Mouse (Mus musculus): Measurements from ENCODE around the gene Pcdh7.

The Pcdh7 gene

DNA sequence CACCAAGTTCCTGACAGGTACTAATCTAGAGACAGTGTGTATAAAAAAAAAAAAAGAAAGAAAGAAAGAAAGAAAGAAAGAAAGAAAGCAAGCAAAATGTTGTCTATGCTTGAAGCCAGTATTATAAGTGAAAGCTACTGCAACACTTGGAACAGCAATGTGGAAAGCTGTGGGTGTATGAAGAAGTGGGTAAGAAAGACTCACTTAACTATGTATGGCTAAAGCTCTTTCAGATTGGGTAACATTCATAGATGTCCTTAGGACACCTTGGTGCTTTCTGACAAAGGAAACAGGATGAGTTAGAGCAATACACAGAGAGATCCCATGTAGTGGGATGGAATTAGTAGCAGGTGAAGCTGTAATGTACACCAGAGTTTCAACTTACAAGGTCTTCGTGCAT is 32.6 kb downstream of the Pcdh7 start:
- no peak for DNase-seq (ENCODE audit: low spot score)

DNA sequence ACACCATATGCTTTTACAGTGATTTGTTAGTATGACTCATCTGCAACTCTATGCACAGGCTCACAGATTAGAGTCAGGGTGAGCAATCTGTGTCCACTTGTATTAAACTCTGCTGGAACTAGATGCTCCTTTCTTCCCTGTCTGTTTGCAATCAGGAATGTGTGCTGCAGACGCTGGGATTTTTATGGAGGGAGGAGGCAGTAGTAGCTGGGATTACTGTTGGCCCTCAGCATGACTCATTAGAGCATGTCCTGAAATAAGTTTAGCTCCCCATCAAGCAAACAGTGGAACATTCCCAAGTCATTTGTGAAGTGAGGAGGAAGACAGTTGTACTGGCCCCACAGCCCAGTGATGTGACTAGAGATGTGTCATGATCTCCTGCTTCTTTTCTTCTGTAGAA is 38.0 kb downstream of the Pcdh7 start:
- peak; percentile 23 for DNase-seq (ENCODE audit: low spot score)

GRCm38 (mm10) chr5:57756726-57757424 is 39.1 kb downstream of the Pcdh7 start:
- DNase-seq (ENCODE audit: low spot score), result no peak

DNA sequence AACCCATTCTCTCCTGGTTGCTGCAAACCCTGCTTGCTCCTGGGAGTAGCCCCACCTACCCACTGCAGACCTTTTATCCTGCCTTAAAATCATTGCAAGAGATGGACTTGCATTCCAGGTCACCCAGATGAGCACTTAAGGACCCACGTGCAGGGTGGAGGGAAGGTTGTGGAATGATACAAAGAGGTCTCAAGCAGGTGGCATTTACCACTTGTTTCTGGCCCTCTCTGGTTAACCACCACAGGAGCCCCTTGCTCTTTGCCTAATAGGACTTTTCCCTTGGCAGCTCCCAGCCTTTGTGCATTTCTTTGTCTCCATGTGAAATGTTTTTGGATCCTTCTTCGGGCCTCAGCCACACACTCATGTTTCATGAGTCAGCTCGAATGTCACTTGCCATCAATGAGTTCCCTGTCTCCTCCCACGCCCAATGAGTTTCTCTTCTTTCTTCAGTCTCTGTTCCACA is 39.7 kb downstream of the Pcdh7 start:
- no peak for DNase-seq (ENCODE audit: low spot score)

DNA sequence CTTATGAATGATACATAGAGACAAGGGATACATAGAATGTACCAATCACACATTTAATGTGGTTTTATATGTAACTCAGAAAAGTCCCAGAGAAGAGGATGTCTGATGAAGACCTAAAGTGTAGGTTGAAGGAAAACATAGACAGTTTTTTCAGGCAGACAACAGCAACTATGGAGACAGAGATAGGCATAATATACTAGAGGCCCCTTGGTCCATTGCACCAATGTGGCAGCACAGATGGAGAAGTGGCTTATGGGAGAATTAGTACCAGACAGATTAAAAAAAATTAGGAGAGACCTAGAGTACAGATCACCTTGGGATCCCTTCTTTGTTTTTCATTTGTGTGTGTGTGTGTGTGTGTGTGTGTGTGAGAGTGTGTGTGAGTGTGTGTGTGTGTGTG is 41.2 kb downstream of the Pcdh7 start:
- no peak for DNase-seq (ENCODE audit: low spot score)

DNA sequence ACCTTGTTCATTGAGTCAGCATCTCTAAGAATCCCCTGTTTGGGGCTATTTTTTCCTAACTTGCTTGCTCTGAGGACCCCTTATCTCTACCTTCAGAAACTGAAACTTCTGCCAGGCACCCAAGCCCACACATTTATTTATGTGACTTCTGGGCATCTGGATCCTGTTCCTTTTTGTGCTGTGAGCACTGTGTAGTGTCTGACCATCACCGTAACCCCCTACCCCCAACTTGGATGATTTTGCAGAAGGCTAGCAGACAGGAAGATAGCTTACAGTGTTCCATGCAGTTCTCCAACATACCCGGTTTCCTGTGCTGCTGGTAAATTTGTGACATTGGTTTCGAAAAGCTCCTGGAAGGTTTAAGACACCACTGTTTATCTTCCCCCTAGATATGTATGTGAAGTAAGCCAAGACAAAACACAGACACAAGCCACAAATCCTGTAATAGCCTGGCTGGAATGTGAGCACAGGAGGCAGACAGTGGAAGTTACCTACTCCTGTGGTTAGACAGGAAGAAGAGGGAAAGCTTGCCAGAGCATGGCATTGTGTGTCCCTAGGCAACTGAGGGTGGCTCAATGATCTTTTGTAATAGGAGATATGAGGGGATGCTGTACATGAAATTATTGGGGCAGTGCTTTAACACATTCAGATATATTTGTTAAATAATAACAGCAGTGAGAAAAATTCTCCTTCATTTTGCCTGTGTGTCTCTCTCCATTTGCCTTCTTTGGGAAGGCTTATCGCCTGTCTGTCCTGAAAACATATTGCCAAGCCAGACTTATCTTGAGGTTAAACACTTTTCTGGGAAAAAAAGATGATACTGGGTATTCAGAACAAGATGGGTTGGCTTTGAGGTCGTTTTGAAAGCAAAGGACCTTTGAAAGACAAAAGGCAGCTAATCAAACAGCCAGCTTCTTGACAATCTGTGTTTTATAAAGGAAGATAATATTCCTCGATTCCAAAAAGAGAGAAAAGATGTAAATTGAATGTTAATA is 42.6 kb downstream of the Pcdh7 start:
- DNase-seq (ENCODE audit: low spot score), result no peak

DNA sequence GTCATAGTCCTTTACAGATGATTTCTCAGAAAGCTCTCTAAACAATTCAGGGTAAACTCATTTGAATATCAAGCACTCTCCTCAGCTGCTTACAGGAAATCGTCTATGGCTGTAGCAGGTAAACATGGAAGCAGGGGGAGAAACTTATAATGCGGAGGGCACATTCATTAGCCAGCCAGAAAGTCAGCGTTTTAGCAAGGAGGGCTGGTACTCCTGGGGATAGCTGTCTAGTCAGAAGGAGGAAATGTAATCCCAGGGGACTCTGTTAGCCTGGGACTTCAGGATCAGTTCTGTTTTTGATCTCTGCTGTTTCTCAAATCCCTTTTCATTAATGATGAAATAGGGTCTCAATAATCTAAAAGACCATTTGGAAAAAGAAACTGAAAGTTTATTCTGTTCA is 47.6 kb downstream of the Pcdh7 start:
- no peak for DNase-seq (ENCODE audit: low spot score)

- DNase-seq (ENCODE audit: low spot score), result no peak
These were observed 49.6 kb downstream of the Pcdh7 start for GRCm38 (mm10) chr5:57767346-57767745.

- DNase-seq (ENCODE audit: low spot score), result no peak
These were observed 50.8 kb downstream of the Pcdh7 start for GRCm38 (mm10) chr5:57768469-57769022.

GRCm38 (mm10) chr5:57769644-57770043 is 51.9 kb downstream of the Pcdh7 start:
- DNase-seq (ENCODE audit: low spot score), result no peak

GRCm38 (mm10) chr5:57770364-57770763 is 52.6 kb downstream of the Pcdh7 start:
- no peak for DNase-seq (ENCODE audit: low spot score)

- no peak for DNase-seq (ENCODE audit: low spot score)
These were observed 53.4 kb downstream of the Pcdh7 start for GRCm38 (mm10) chr5:57771122-57771521.

GRCm38 (mm10) chr5:57772711-57773110 is 54.9 kb downstream of the Pcdh7 start:
- no peak for DNase-seq (ENCODE audit: low spot score)

GRCm38 (mm10) chr5:57774496-57774895 is 56.7 kb downstream of the Pcdh7 start:
- DNase-seq (ENCODE audit: low spot score), result no peak

- no peak for DNase-seq (ENCODE audit: low spot score)
These were observed 60.3 kb downstream of the Pcdh7 start for GRCm38 (mm10) chr5:57778093-57778492.

DNA sequence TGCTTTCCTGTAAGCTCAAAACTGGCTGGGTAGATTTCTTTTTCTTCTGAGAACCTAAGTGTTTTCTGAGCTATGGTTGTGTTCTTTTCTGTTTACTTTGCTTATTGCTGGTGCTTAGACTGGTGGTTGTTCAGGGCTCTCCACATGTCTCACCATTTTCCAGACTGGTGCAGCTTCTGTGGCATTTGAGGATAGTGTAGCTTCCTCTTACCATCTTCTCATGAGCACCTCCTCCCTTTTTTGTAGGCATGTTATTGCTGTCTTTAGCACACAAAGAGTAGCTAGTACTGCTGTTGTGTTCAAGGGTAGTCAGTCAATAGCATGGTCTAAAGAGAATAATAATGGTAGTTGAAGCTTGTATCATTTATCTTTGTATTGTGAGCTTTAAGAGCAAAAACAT is 62.2 kb downstream of the Pcdh7 start:
- DNase-seq (ENCODE audit: low spot score), result no peak

DNA sequence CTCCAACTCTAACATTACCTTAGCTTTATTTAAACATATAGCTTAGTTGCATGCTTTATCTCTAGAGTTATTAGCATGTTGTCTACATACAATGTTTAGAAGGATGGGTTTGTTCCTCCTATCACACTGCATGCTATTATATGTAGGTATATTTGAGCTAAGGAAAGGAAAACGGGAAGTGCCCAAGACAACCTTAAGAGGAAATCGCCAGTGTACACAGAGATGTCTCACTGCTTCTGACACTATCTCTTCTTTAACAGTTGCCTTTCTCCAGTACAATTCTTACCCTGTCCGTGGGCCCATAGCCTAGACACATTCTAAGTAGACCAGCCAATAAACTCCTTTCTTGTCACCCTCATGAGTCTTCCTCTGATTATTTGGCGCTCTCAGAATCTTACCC is 62.8 kb downstream of the Pcdh7 start:
- no peak for DNase-seq (ENCODE audit: low spot score)

DNA sequence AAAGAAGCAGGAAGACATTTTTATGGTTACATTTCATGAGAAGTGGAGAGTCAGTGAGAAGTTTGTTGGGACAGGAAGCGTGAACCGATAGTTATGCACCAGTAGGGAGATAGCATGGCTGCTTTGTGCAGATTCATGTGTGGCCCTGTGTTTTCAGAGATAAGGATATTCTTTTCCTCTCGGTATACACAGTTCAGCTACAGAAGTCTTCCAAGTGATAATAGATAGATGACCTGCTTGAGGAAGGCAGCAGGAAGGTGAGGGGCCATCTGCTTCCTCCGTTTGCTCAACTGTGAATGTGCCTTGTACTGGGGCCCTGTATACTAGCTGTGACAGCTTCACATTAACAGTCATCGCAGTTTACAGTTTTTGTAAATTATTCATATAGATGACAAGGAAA is 64.2 kb downstream of the Pcdh7 start:
- DNase-seq (ENCODE audit: low spot score), result no peak

GRCm38 (mm10) chr5:57782546-57782945 is 64.8 kb downstream of the Pcdh7 start:
- DNase-seq (ENCODE audit: low spot score), result no peak

GRCm38 (mm10) chr5:57788775-57789509 is 71.2 kb downstream of the Pcdh7 start:
- DNase-seq (ENCODE audit: low spot score), result peak; percentile 40

DNA sequence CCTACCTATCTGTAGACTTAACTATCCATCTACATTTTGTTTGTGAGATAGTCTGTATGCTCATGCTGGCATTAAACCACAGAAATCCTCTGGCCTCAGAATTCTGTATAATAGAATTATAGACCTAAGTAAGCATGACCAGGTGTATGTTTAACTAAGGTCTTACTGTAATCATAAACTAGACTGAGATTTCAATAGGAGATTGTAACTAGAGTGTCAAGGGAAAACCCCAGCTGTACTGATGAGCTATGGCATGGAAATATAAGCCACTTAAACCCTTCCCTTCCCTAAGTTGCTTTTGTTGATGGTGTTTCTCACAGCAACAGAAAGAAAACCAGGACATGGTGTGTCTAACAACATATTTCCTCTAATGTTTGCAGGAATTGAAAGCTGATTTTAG is 78.6 kb downstream of the Pcdh7 start:
- DNase-seq (ENCODE audit: low spot score), result no peak

Data from urinary bladder, postnatal 14 days (tissue).